Mouse (Mus musculus): ENCODE results near the gene Zfp64.
A peak's percentile ranks its signal among the peaks of the same experiment; 100 is the strongest.

DNA sequence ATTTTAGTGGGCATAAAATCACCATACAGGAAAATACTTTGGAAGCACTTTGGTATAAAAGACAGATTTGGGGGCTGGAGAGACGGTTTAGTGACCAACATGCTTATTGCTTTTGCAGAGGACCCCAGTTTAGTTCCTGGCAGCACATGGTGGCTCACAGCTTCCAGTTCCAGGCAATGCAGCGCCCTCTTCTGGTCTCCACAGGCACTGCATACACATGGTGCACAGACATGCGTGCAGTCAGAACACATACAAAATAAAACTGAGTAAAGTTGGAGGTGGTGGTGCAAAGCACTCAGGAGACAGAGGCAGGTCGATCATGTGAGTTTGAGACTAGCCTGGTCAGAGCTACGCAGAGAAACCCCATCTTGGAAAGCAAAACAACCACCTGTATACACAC lies 32.9 kb downstream of the Zfp64 start:
- TF ChIP-seq EP300 (IDR thresholded peaks at IDR 0.05; ENCODE audit: low read length): no peak
- peak; percentile 8 to 9; a peak in 1 of 4 replicates for TF ChIP-seq CTCF (conservative IDR thresholded peaks at IDR 0.05 in 1 of 2, IDR thresholded peaks at IDR 0.05 in 1 of 2; ENCODE audit: low read depth in 2 of 2, low read length in 2 of 2)

Measured in CH12.LX (cell line).